Mouse (Mus musculus) embryonic facial prominence, embryonic 11.5 days (tissue): ENCODE results near the gene Sema5a. TPM values are rescaled to one million over a fixed set of nuclear protein-coding genes. Genes with fewer than 3 reads are reported as not detected.
"Not testable (repeated sequence)": the region's sequence is repeated elsewhere in the genome, so short reads cannot be mapped to it uniquely, and the experiment has no call there.

Source experiments
- ATAC-seq: fragments of 200-750 bp; cut with Nextera tagmentation; replicated peaks from 2 replicates; pipeline ENCODE4 v1.8.0; 2017; ENCODE audit warnings: low read depth; ENCODE audit not compliant: insufficient number of reproducible peaks, low FRiP score, low TSS enrichment
- DNase-seq: peaks from one replicate; pipeline ENCODE4 v3.0.0-alpha.2; 2015; ENCODE audit warnings: low spot score
- H3K27ac ChIP-seq: fragments of 300-500 bp; sonication (generic); replicated peaks from 2 replicates; pipeline ENCODE4 v1.5.1; 2014; ENCODE audit warnings: mild to moderate bottlenecking, low read depth, low read length, control low read depth
- H3K27me3 ChIP-seq: fragments of 300-500 bp; sonication (generic); 2 replicates; pipeline ENCODE4 v1.6.1; 2014; ENCODE audit warnings: mild to moderate bottlenecking, low read length, moderate library complexity, mixed read lengths; ENCODE audit not compliant: control insufficient read depth, insufficient read depth
- H3K36me3 ChIP-seq: fragments of 300-500 bp; sonication (generic); replicated peaks from 2 replicates; pipeline ENCODE4 v1.6.1; 2014; ENCODE audit warnings: low read depth, mild to moderate bottlenecking, low read length, moderate library complexity, mixed read lengths; ENCODE audit not compliant: control insufficient read depth, insufficient read depth
- H3K4me1 ChIP-seq: fragments of 300-500 bp; sonication (generic); 2 replicates; pipeline ENCODE4 v1.6.1; 2014; ENCODE audit warnings: low read length, mixed read lengths; ENCODE audit not compliant: control insufficient read depth, insufficient read depth
- H3K4me2 ChIP-seq: fragments of 300-500 bp; sonication (generic); 2 replicates; pipeline ENCODE4 v1.6.1; 2014; ENCODE audit warnings: low read depth, mild to moderate bottlenecking, control low read depth, low read length, moderate library complexity
- H3K4me3 ChIP-seq: fragments of 300-500 bp; sonication (generic); 2 replicates; pipeline ENCODE4 v1.5.1; 2014; ENCODE audit warnings: low read depth, low read length, control low read depth
- H3K9ac ChIP-seq: fragments of 300-500 bp; sonication (generic); replicated peaks from 2 replicates; pipeline ENCODE4 v1.6.1; 2014; ENCODE audit warnings: mild to moderate bottlenecking, control low read depth, low read length
- H3K9me3 ChIP-seq: fragments of 300-500 bp; sonication (generic); replicated peaks from 2 replicates; pipeline ENCODE4 v1.6.1; 2016; ENCODE audit warnings: mild to moderate bottlenecking, low read length, inconsistent platforms, mixed read lengths; ENCODE audit not compliant: control insufficient read depth
- WGBS: fragments of 180-500 bp; shearing (Covaris S2); extraction: QIAGEN DNeasy Blood & Tissue Kit; methylation state at CpG from one replicate; pipeline ENCODE4 v1.1.7; 2014; 5-methylcytosine and 5-hydroxymethylcytosine counted together
- polyA plus RNA-seq: library from polyadenylated mRNA; unstranded; fragments of >200 nt; fragmentation: Nextera tagmentation; extraction: Ambion mirVana; gene quantifications from 2 replicates; pipeline ENCODE4 v1.2.1, GENCODE M21; 2014

Gene Sema5a
- polyA plus RNA-seq, 1 experiment from 2014 or later, result 20.2 TPM

GRCm38 (mm10) chr15:32226381-32226780, 18.2 kb upstream of the Sema5a start:
- Histone ChIP-seq H3K9me3 (no peaks in the 10 kb centered on the region), H3K4me3 (no peak overlapping the region), H3K4me2 (no peak overlapping the region), H3K27me3 (no peaks in the 10 kb centered on the region), H3K4me1 (no peaks in the 10 kb centered on the region), H3K9ac (no peak overlapping the region), H3K27ac (no peak overlapping the region), H3K36me3 (no peaks in the 10 kb centered on the region)
- DNase-seq (no peak), ATAC-seq (no peak)
- WGBS, result 85% methylated on average over 6 of the region's 6 CpGs

GRCm38 (mm10) chr15:32226888-32227395, 17.7 kb upstream of the Sema5a start:
- no peaks in the 10 kb centered on the region for H3K27me3 ChIP-seq
- no peak overlapping the region for H3K4me2 ChIP-seq
- H3K9ac ChIP-seq, result no peak overlapping the region
- no peak overlapping the region for H3K27ac ChIP-seq
- H3K9me3 ChIP-seq, result no peaks in the 10 kb centered on the region
- no peaks in the 10 kb centered on the region for H3K4me1 ChIP-seq
- H3K4me3 ChIP-seq, result no peak overlapping the region
- ATAC-seq (no peak), DNase-seq (no peak)
- H3K36me3 ChIP-seq, result no peaks in the 10 kb centered on the region
- WGBS, result 90% methylated on average over 7 of the region's 7 CpGs

- no peak overlapping the region for H3K4me3 ChIP-seq
- no peak overlapping the region for H3K9ac ChIP-seq
- no peaks in the 10 kb centered on the region for H3K36me3 ChIP-seq
- no peaks in the 10 kb centered on the region for H3K9me3 ChIP-seq
- no peaks in the 10 kb centered on the region for H3K27me3 ChIP-seq
- DNase-seq, result peak; percentile 6
- H3K4me1 ChIP-seq, result no peaks in the 10 kb centered on the region
- H3K27ac ChIP-seq, result no peak overlapping the region
- 77% methylated on average over 2 of the region's 2 CpGs for WGBS
- ATAC-seq, result no peak
- no peak overlapping the region for H3K4me2 ChIP-seq
Measured at GRCm38 (mm10) chr15:32230066-32230465, 14.5 kb upstream of the Sema5a start.

GRCm38 (mm10) chr15:32232189-32232588, 12.4 kb upstream of the Sema5a start:
- Histone ChIP-seq H3K9ac (no peak overlapping the region), H3K27ac (no peak overlapping the region), H3K4me3 (no peak overlapping the region), H3K36me3 (no peaks in the 10 kb centered on the region), H3K27me3 (no peaks in the 10 kb centered on the region), H3K4me2 (no peak overlapping the region), H3K9me3 (no peaks in the 10 kb centered on the region), H3K4me1 (no peaks in the 10 kb centered on the region)
- ATAC-seq (no peak), DNase-seq (no peak)
- 93% methylated on average over 3 of the region's 3 CpGs for WGBS

- not testable (repeated sequence) for H3K36me3 ChIP-seq, H3K27ac ChIP-seq, H3K9me3 ChIP-seq, H3K4me1 ChIP-seq, H3K4me3 ChIP-seq, H3K27me3 ChIP-seq, H3K9ac ChIP-seq, ATAC-seq, H3K4me2 ChIP-seq, DNase-seq
- 14% methylated on average over 8 of the region's 8 CpGs for WGBS
Measured at GRCm38 (mm10) chr15:32232666-32233141, 11.9 kb upstream of the Sema5a start.

- H3K9ac ChIP-seq, result no peak overlapping the region
- no peak for DNase-seq
- H3K4me1 ChIP-seq, result no peaks in the 10 kb centered on the region
- no peaks in the 10 kb centered on the region for H3K36me3 ChIP-seq
- WGBS, result 100% methylated on average over 1 of the region's 1 CpGs
- H3K27me3 ChIP-seq, result no peaks in the 10 kb centered on the region
- H3K9me3 ChIP-seq, result no peaks in the 10 kb centered on the region
- H3K4me2 ChIP-seq, result no peak overlapping the region
- no peak overlapping the region for H3K4me3 ChIP-seq
- no peak overlapping the region for H3K27ac ChIP-seq
- ATAC-seq, result no peak
Measured at GRCm38 (mm10) chr15:32233451-32233850, 11.2 kb upstream of the Sema5a start.

- Histone ChIP-seq H3K27ac (no peak overlapping the region), H3K4me2 (no peak overlapping the region), H3K4me1 (peaks cover 4% of the 10 kb centered on the region; the same call in 1 of the 2 replicates), H3K9ac (no peak overlapping the region), H3K36me3 (no peaks in the 10 kb centered on the region), H3K9me3 (no peaks in the 10 kb centered on the region), H3K27me3 (no peaks in the 10 kb centered on the region), H3K4me3 (no peak overlapping the region)
- no peak for DNase-seq
- WGBS, result 94% methylated on average over 2 of the region's 2 CpGs
- no peak for ATAC-seq
Measured at GRCm38 (mm10) chr15:32239099-32239498, 5.5 kb upstream of the Sema5a start.

- no peak overlapping the region for H3K4me3 ChIP-seq
- no peaks in the 10 kb centered on the region for H3K27me3 ChIP-seq
- no peak overlapping the region for H3K9ac ChIP-seq
- H3K36me3 ChIP-seq, result no peaks in the 10 kb centered on the region
- H3K9me3 ChIP-seq, result no peaks in the 10 kb centered on the region
- no peak overlapping the region for H3K4me2 ChIP-seq
- DNase-seq (no peak), ATAC-seq (no peak)
- H3K4me1 ChIP-seq, result peaks cover 4% of the 10 kb centered on the region; the same call in 1 of the 2 replicates
- H3K27ac ChIP-seq, result no peak overlapping the region
- WGBS, result 92% methylated on average over 3 of the region's 3 CpGs
Measured at GRCm38 (mm10) chr15:32240159-32240558, 4.5 kb upstream of the Sema5a start.
